Mouse (Mus musculus) ovary, postnatal 14 days (tissue): ENCODE data around the gene Slc6a13.

Source experiments
- DNase-seq: peaks from one replicate; pipeline ENCODE4 v3.0.0; 2022; ENCODE audit warnings: low spot score

Gene Slc6a13

GRCm38 (mm10) chr6:121299954-121300353, at the start of gene Slc6a13:
Slc6a13 (plus strand) TSS chr6:121300227.
- peak; percentile 3 for DNase-seq

- DNase-seq: no peak
Observed at GRCm38 (mm10) chr6:121250406-121250805, 49.6 kb upstream of the Slc6a13 start.

DNA sequence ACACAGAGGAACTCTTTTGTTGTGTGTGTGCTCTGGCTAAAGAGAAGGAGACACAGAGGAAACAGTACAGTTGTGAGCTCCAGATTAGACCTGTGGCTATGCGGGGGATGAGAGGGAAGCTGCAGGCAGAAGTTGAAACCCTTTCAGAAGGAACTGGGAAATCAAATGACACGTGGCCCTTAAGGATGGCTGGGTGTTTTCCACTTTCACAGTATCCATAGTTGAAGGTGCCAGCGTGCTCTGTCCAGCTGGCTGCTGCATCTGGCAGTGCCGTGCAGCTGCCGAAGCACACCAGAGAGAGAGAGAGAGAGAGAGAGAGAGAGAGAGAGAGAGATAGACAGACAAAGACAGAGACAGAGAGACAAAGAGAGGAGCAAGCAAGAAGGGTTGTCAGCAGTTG, 48.8 kb upstream of the Slc6a13 start:
- no peak for DNase-seq

DNA sequence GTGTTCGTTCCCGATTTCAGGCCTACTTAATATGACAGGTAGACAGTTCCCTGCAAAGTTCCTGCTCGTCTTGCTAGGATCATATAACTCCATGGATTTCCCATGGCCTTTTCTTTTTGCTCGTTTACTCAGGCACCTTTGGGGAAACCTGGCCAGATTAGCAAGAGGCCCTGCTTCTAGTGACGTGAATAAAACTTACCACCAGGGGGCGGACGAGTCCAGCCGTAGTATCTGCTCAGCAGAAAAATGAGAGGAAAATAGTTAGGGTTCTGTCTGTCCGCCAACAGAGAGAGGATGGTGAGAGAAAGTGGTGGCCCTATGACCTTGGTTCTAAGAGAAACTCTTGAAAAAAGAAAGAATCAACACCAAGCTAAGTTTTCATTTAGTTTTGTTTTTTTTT, 39.5 kb upstream of the Slc6a13 start:
- DNase-seq: peak; percentile 69

DNA sequence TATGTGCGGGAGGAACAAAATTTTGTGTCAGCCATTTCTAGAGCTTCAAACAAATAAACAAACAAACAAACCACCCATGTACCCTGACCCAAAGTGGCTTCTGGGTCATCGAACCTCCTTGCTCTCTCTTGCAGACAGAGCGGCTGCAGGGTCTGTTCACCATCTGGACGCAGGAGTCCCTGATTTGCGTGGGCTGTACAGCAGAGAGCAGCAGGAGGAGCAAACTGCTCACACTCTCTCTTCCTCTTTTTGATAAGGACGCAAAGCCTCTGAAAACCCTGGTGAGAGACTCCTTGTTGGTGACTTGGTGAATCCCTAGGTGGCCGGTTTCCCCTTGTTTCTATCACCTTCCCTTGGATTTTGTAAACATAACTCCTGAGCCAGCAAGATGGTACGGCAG, 38.8 kb upstream of the Slc6a13 start:
- DNase-seq: no peak

DNA sequence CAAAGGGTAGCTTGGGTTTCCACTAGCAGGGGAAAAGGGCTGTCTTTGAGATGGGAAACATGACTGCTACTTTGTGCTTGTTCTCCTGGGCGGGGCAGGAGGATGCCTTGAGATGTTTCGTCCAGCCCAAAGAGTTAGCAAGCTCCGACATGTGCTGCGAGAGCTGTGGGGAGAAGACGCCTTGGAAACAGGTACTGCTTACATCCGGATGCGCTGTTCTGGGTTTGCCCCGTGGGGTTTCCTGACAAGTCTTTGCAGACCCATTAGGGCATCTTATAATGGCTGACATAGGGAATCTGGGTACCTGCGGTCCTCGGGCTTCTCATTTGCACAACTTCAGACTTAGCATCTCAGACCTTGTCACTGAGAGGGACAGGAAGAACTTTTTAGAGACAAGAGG, 38.0 kb upstream of the Slc6a13 start:
- DNase-seq: no peak

DNA sequence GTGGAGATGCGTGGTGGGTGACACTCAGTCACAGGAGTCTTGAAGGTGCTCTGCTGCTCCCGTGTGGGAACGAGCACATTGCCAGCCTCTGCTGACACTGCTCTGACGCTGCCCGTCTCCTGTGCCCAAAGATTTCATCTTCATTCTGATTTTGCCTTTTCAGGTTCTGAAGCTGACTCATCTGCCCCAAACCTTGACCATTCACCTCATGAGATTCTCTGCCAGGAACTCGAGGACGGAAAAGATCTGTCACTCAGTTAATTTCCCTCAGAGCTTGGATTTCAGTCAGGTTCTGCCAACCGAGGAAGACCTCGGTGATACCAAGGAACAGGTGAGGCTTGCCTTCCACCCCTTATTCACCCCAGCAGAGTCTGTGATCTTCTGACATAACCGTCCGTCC, 37.5 kb upstream of the Slc6a13 start:
- no peak for DNase-seq

DNA sequence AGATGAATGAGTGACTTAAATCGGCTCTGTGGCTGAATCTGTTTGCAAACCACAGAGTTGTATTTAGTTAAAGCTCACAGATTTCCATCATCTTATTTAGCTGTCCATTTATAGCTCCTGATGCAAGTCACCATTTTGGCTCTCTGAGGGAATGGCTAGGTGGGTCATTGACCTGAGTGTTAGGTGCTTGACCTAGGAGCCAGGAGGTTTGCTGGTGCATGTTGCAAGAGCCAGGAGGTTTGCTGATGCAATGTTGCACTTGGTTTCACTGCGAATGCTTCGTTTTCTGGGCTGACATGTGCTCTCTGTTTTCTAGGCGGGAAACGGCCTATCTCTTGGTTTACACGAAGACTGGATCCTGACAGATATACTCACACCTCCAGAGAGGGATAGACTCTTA, 29.9 kb upstream of the Slc6a13 start:
- DNase-seq: no peak

DNA sequence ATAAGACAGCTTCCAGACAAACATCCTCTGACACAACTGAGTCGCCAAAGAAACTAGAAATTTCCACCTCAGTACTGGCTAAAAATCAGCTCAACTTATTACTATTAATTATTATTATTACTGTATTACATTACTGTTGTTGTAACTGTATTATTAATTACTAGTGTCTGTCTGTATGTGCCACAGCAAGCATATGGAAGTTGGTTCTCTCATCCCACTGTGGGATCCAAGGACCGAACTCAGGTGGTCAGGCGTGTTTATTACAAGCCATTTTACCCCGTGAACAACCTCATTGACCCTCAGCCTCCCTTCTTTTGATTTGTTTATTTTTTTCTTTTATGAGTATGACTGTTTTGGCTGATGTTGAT, 28.3 kb upstream of the Slc6a13 start:
- no peak for DNase-seq

GRCm38 (mm10) chr6:121272075-121272800, 27.8 kb upstream of the Slc6a13 start:
- DNase-seq: peak; percentile 76

- DNase-seq: no peak
Observed at GRCm38 (mm10) chr6:121274356-121274755, 25.7 kb upstream of the Slc6a13 start.

- DNase-seq: no peak
Observed at GRCm38 (mm10) chr6:121284132-121284531, 15.9 kb upstream of the Slc6a13 start.

DNA sequence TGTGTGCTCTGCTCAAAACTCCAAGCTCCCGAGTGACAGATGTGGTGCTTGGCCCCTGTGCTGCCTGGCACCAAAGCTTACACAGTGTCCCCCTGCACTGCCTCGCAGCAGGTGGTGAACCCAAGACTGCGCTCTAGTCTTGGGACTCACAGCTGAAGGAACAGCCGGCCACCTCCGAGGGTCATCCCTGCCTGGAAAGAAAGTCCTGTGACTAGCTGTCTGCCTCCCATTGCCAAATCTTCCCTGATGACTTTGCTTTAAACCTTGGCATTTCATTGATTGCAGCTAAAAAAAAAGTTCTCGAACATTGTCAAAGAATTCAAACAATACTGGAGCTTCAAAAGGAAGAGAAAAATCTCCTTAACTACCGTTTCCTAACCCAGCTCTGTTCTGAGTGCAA, 710 bp upstream of the Slc6a13 start:
- DNase-seq: no peak

DNA sequence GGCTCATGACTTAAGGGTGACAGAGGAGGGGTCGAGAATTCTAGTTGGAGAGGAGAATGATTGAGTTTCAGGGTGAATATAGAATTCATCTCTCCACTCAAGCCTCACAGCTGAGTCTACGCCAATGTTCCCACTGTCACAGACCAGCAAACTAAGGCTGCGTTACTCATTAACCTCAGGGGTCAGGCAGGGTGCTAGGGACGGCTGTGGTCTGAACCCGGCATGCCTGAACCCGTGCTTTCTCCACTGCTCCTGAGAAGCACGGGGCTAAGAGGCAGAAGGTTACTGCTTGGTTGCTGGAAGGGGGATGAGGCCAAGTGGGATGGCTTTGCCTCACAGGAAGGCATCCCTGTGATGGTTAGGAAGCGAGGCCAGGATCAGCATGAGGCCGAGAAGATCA, 477 bp downstream of the Slc6a13 start:
- DNase-seq: no peak

- DNase-seq: no peak
Observed at GRCm38 (mm10) chr6:121303466-121304220, 3.6 kb downstream of the Slc6a13 start.

DNA sequence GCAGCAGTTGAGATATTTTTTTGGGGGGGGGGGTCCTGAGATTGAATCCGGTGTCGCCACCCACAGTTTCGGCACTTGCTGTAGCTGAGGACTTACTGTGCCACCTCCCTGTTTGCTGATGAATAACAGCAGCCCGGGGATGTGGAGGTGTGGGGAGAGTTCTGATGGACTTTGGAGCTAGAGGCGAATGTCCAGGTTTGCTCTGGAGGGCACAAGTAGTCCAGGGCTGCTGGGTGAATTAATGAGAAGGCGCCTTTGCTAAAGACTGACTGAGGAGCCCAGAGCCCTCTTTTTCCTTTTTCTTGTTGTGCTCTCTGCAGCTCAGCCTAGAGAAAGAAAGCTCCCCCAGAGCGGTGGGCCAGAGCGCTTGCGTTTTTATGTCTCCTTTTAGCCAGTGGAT, 4.6 kb downstream of the Slc6a13 start:
- DNase-seq: no peak

GRCm38 (mm10) chr6:121305571-121305970, 5.5 kb downstream of the Slc6a13 start:
- DNase-seq: no peak

DNA sequence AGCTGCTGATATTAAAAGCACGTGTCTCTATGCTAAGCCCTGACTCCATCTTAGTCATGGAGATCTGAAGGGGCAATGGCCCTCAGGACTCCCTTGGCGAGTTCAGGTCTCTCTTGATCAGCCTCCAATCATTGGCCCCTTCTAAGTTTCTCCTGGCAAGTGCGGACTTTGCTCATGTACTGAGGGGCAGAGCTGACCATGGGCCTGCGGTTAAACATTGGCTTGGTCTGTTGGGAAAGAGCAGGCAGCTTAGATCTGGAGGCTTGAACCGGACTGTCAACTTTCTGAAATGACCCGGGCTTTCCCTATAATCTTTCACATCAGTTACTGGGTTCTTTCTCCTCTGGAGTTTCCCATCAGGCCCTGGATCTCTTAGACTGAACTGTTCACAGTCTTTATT, 11.0 kb downstream of the Slc6a13 start:
- no peak for DNase-seq

DNA sequence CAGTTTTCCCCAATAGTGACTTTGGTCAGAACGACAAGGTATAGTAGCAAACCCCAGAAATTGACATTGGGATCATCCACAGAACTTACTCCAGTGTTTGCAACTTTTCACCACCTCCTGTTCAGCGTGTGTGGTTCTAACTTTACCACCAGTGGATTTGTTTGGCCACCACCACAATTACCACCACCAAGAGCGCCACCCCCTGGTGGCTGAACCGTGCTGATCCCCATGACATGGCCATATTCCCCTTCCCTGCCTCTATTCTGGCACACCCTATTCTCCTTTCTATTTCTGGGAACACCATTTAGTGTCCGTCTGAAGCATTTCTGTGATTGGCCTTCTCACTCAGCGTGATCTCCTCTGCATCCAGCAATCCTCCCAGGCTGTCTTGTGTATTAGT, 19.1 kb downstream of the Slc6a13 start:
- no peak for DNase-seq

DNA sequence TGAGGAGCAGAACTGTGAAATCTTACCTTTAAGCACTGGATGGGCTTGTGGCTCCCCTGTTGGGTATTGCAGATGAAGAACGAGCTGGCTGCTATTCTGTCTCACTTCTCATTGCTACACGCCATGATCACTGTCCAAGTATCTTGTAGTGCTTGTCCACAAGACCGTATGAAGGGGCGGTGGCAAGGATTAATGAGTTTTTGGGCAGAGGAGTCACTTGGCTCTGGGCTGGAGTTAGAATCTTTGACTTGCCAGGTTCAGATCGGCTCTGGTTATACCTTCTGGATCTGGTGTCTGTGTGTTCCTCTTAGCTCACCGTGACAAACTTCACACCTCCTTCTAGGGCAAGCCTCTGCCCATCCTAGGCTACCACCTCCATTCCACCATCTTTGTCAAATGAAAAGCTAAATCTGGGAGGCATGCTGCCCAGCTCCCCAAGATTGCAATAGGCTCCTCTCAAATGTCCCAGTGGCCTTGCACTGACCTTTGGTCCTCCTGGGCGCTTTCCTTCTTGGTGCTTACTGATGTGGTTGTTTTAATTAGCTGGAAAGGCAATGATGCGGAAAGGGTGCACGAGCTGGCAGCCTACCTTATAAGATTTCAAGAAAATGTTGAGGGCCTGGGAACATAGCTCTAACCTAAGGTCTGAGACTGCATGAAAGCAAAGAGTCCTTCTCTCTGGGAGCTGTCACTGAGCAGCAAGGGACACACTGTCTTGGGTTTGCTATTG, 22.5 kb downstream of the Slc6a13 start:
- DNase-seq: no peak

GRCm38 (mm10) chr6:121325298-121325697, 25.3 kb downstream of the Slc6a13 start:
- no peak for DNase-seq

DNA sequence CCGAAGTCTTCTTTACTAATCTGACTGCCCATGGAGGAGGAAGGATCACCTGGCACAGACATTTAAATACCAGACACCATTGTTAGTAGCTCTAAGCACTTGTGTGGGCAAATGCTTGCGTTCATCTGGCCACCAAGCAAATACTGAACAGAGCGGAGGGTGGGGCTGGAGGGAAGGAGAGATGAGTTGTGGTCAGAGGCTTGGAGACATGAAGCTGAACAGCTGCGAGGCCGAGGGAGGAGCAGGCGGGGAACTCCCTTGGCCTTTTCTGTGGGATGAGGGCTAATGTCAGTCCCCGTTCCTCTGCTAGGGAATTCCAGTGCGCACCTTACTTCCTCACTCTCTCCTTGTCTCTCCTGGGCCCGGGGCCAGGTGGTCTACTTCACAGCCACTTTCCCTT, 25.7 kb downstream of the Slc6a13 start:
- DNase-seq: no peak

GRCm38 (mm10) chr6:121326486-121327069, 26.6 kb downstream of the Slc6a13 start:
- no peak for DNase-seq
